Mouse (Mus musculus): ENCODE measurements around the gene H6pd. TPM values are rescaled to one million over a fixed set of nuclear protein-coding genes. Genes with fewer than 3 reads are reported as not detected.

Gene H6pd
- total RNA-seq, 2 experiments from 2014 or later = 43.2 to 49.2 TPM

DNA sequence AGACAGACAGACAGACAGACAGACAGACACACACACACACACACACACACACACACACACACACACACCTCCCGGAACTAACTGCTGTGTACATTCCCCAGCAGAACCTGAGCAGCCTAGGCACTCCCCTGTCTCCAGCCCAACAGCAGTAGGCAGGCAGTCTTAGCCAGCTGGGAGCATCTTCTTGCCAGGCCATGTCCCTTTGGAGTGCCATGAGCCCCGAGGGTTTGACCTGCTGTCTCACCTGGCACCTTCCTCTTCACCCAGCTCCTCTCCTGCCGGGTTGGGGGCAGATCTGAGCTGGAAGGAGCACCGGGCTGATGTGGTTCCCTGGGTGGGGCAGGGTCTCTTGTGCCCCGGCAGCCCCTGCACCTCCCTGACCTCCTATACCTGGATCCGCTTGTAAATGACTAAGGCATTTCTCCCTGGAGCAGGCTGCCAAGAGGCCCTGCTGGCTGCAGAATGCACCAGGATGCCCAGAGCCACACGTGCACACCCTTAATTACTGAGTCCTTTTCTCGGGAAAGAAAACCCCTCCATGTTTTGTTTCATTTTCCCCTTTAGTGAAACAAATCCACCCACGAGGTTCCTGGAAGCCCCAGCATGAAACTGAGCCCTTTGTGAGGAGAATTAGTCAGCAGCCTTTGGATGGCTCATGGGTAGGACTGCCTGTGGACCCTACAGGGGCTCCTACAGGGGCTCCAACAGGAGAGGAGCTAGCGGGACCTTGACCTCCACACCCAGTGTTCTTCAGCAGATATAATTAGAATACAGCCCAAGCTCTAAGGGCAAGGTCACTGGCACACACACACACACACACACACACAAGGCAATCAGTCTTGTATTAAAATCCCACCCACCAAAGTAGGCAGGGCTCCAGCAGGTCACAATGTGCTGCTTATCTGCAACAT is 65.7 kb downstream of the H6pd start:
- DNase-seq = no peak

- no peak for DNase-seq
These were observed 67.6 kb downstream of the H6pd start for GRCm38 (mm10) chr4:149941067-149941755.

- no peak for DNase-seq
These were observed 70.1 kb downstream of the H6pd start for GRCm38 (mm10) chr4:149938701-149939100.

- no peak for DNase-seq
These were observed 71.9 kb downstream of the H6pd start for GRCm38 (mm10) chr4:149936921-149937320.

DNA sequence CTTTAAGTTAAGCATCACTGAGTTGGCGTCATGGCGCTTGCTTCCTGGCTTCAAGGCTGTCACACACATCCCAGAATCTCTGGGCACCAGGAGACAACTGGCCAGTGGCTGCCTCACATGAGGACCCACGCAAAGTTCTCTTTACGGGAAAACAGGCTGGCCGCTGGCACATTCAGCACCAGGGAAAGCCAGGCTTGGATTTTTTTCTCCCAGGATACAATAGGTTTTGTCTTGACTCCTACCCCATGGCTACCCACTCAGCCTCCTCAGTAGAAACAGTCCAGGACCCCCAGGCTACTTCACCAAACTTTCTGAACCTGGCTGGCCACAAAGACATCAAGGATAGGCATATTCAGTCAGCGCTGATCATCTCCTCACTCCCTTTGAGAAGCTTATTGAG is 73.4 kb downstream of the H6pd start:
- no peak for DNase-seq

DNA sequence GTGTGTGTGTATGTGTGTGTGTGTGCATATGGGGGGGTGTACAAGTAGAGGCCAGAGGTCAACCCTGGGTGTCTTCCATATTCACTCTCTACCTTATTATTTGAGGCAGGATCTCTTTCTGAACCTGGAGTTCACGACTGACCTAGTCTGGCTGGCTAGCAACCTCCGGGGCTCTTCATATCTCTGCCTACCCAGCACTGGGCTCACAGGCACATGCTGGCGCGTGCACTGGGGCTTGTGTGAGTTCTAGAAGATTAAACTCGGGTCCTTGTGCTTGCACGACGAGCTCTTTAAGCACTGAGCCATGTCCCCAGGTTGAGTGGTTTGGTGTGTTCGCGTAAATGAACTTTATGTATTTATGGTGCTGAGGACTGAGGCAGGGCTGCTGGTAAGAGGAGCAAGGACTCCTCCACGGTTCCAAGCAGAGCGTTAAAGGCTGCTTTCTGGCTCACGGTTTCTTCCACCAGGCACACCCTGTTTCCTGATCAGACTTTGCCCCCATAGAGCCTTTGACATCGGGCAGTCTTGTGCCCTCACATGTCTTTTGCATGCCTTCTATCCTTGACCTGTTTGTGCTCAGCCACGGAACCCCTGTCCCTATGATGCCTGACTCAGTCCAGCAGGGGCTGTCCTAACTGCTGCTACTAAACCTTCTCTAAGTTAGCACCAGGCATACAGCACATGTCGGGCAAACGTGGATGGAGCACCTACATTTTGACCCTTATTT is 75.1 kb downstream of the H6pd start:
- DNase-seq = no peak

GRCm38 (mm10) chr4:149933025-149933424 is 75.8 kb downstream of the H6pd start:
- DNase-seq = no peak

- DNase-seq = no peak
These were observed 76.6 kb downstream of the H6pd start for GRCm38 (mm10) chr4:149932108-149932815.

DNA sequence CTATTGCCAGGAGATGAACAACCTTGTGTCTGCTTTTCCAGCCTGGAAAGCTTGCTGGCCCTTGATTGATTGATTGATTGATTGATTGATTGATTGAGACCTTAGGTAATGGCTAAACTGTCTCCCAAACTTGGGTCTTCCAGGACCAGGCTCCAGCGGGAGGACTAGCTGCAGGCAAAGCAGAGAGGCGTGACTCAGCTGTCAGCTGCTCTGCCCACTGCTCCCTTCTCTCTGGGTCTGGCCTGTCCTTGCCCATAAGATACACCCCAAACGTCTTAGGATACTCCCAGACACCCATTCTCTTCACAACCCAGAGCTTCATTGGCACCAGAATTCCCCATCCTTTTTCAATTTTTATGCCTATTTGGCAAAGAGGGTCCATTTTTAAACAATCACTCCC is 78.1 kb downstream of the H6pd start:
- DNase-seq = no peak

Other genes starting within 250 kb of the H6pd start
- 10 to 100 TPM; 10.4 TPM for gene Slc25a33, start 234.7 kb downstream of the H6pd start, total RNA-seq (2021)
- gene Spsb1, start 54.0 kb downstream of the H6pd start, total RNA-seq (2021) = 1 to 10 TPM; 5.2 to 8.2 TPM
- gene Gpr157, start 78.3 kb upstream of the H6pd start, total RNA-seq (2021) = 10 to 100 TPM; 22.8 to 35.7 TPM
- gene Slc2a5, start 110.3 kb upstream of the H6pd start, total RNA-seq (2021) = under 1 TPM in 1 of 2 experiments, not detected in 1; 0.54 TPM
- not detected for gene Slc2a7, start 139.9 kb upstream of the H6pd start, total RNA-seq (2021)
- not detected for gene Car6, start 192.3 kb upstream of the H6pd start, total RNA-seq (2021)
- gene Eno1, start 227.7 kb upstream of the H6pd start, total RNA-seq (2021) = 100 to 1,000 TPM; 112 to 141 TPM

All from gastrocnemius, postnatal 25 days (tissue).